Mouse (Mus musculus): Measurements from ENCODE around the gene B4galt1.
A peak's percentile ranks its signal among the peaks of the same experiment; 100 is the strongest.

B4galt1 gene

DNA sequence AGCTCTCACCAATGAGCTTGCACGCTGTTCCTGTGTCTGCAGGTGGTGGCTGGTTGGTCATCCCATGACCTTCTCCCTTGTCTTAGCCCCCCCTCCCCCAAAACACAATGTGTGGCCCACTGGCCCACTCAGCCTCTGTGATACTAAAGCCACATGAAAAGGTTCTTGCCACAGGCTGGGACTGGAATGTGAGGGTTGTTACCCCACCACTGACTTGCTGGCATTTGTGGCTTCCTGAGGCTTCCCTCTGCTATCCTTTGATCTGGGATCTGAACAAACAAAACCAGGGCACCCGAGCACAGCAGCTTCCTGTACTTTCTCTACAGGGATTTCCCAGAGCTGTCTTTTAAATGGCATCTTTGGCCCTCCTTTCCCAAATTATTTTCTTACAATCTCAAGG is 76.7 kb downstream of the B4galt1 start:
- DNase-seq (ENCODE audit: low spot score) = peak; percentile 22

- DNase-seq (ENCODE audit: low spot score) = no peak
Measured at GRCm38 (mm10) chr4:40776416-40776815, 77.4 kb downstream of the B4galt1 start.

DNA sequence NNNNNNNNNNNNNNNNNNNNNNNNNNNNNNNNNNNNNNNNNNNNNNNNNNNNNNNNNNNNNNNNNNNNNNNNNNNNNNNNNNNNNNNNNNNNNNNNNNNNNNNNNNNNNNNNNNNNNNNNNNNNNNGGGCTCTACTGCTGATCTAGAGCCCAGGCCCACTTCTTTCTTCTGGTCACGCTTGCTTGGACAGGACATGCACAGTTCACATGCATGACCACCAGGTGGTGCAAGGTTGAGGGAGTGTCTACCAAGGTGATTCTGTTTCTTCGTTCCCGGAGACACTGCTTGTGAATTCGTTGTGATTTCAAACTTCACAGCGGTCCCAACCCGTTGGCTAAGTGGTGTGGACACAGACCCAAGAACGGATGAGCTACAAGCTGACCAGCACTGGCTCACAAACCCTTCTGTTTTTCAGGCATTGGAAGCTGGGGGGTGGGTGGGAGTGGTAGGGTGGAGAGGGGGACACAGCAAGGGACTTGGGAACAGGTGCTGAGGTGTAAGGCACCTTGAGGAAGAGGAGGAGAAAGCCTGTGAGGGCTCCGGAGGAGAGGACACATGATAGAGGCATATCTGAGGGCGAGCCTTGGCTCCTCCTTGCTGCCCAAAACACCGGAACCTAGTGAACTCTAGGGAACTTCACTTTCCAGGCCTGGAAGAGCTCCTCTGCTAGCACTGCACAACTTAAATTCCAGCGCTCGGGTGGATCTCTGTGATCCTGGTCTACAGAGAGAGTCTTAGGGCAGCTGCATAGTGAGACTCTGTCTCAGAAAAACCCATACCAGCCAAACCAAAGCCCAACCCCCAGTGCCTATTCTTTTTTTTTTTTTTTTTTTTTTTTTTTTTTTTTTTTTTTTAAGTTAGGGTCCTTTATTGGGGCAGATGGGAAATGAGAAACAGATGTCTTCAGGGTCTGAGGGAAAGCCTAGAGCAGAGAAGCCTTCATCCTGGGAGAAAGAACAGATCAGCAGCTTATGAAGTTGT is 79.2 kb downstream of the B4galt1 start:
- peak; percentile 94 for DNase-seq (ENCODE audit: low spot score)

GRCm38 (mm10) chr4:40759876-40760275 is 93.9 kb downstream of the B4galt1 start:
- no peak for DNase-seq (ENCODE audit: low spot score)

DNA sequence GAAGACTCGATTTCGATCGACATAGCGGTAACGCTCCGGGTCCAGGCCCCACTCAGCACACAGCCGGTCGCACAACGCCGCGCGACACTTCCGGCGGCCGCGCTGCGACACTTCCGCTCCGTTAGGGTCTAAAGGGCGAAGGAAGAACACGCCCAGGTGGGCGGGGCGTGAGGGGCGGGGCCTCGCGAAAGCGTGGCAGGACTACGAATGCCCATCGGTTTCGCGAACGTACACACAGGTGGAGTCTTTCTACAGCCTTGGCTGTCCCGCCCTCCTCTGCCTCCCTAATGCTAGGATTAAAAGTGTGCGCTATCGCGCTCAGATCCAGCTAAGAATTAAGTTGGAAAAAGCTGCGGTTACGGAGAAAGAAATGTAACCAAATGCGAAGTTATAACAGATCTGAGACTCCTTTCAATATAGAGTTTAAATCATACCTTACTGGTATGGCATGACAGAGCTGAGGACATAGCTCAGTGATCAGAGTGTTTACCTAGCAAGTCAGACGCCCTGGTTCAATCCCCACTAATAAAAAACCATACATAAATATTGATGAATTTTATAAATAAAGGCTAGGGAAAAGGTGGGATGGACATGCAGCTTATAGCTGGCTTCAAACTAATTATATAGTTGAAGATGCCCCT is 95.9 kb downstream of the B4galt1 start, which contains the start of gene Smu1:
Gene Smu1 (minus strand): TSS at position 144 of the 641 bp plus-strand sequence.
- DNase-seq (ENCODE audit: low spot score) = peak; percentile 99

- DNase-seq (ENCODE audit: low spot score) = no peak
Measured at GRCm38 (mm10) chr4:40757157-40757779, 96.5 kb downstream of the B4galt1 start.

All from embryo, embryonic 10 days (tissue).